Mouse (Mus musculus): ENCODE measurements around the gene Ccdc85c. TPM values are rescaled to one million over a fixed set of nuclear protein-coding genes. Genes with fewer than 3 reads are reported as not detected.

Ccdc85c gene
- polyA plus RNA-seq, 1 experiment: 26.1 TPM

GRCm38 (mm10) chr12:108309116-108309794, 34.0 kb upstream of the Ccdc85c start:
- H3K27me3 ChIP-seq (ENCODE audit: control insufficient read depth, insufficient read depth, low read length): peaks cover 11% of the 10 kb centered on the region
- no peaks in the 10 kb centered on the region for H3K36me3 ChIP-seq (ENCODE audit: control insufficient read depth, insufficient read depth, low read length)
- H3K27ac ChIP-seq (ENCODE audit: control insufficient read depth, insufficient read depth, low read length): no peak overlapping the region
- no peak for DNase-seq
- H3K4me1 ChIP-seq (replicated peaks; ENCODE audit: control insufficient read depth, insufficient read depth, low read length): no peaks in the 10 kb centered on the region
- TF ChIP-seq CTCF (IDR thresholded peaks at IDR 0.05; ENCODE audit: borderline replicate concordance, control insufficient read depth, extremely low read depth, insufficient read depth, low read length, poor library complexity): no peak
- TF ChIP-seq POLR2A (IDR thresholded peaks at IDR 0.05; ENCODE audit: control insufficient read depth, extremely low read depth, insufficient read depth, low read length, poor library complexity): no peak
- no peak overlapping the region for H3K4me3 ChIP-seq (ENCODE audit: control insufficient read depth, insufficient read depth, low read length)
- 30% methylated on average over 7 of the region's 8 CpGs for WGBS

GRCm38 (mm10) chr12:108308363-108308856, 33.2 kb upstream of the Ccdc85c start:
- Histone ChIP-seq H3K4me3 (ENCODE audit: control insufficient read depth, insufficient read depth, low read length) (no peak overlapping the region), H3K4me1 (replicated peaks; ENCODE audit: control insufficient read depth, insufficient read depth, low read length) (no peaks in the 10 kb centered on the region), H3K36me3 (ENCODE audit: control insufficient read depth, insufficient read depth, low read length) (no peaks in the 10 kb centered on the region), H3K27ac (ENCODE audit: control insufficient read depth, insufficient read depth, low read length) (no peak overlapping the region), H3K27me3 (ENCODE audit: control insufficient read depth, insufficient read depth, low read length) (peaks cover 11% of the 10 kb centered on the region)
- WGBS: 94% methylated on average over 16 of the region's 16 CpGs
- TF ChIP-seq CTCF (IDR thresholded peaks at IDR 0.05; ENCODE audit: borderline replicate concordance, control insufficient read depth, extremely low read depth, insufficient read depth, low read length, poor library complexity): no peak
- TF ChIP-seq POLR2A (IDR thresholded peaks at IDR 0.05; ENCODE audit: control insufficient read depth, extremely low read depth, insufficient read depth, low read length, poor library complexity): no peak
- no peak for DNase-seq

- peak; percentile 61 for DNase-seq
- Histone ChIP-seq H3K36me3 (ENCODE audit: control insufficient read depth, insufficient read depth, low read length) (no peaks in the 10 kb centered on the region), H3K27me3 (ENCODE audit: control insufficient read depth, insufficient read depth, low read length) (peaks cover 11% of the 10 kb centered on the region), H3K4me1 (replicated peaks; ENCODE audit: control insufficient read depth, insufficient read depth, low read length) (no peaks in the 10 kb centered on the region), H3K4me3 (ENCODE audit: control insufficient read depth, insufficient read depth, low read length) (no peak overlapping the region), H3K27ac (ENCODE audit: control insufficient read depth, insufficient read depth, low read length) (no peak overlapping the region)
- WGBS: 22% methylated on average over 14 of the region's 14 CpGs
- peak; percentile 77; the same call in 1 of the 2 replicates for TF ChIP-seq CTCF (IDR thresholded peaks at IDR 0.05; ENCODE audit: borderline replicate concordance, control insufficient read depth, extremely low read depth, insufficient read depth, low read length, poor library complexity)
- no peak for TF ChIP-seq POLR2A (IDR thresholded peaks at IDR 0.05; ENCODE audit: control insufficient read depth, extremely low read depth, insufficient read depth, low read length, poor library complexity)
Observed at GRCm38 (mm10) chr12:108307553-108307952, 32.3 kb upstream of the Ccdc85c start.

GRCm38 (mm10) chr12:108305812-108306794, 30.9 kb upstream of the Ccdc85c start, which contains the start of gene Hhipl1:
Gene Hhipl1, plus strand, starts transcription at chr12:108306270.
- Histone ChIP-seq H3K4me1 (replicated peaks; ENCODE audit: control insufficient read depth, insufficient read depth, low read length) (no peaks in the 10 kb centered on the region), H3K4me3 (ENCODE audit: control insufficient read depth, insufficient read depth, low read length) (no peak within 1 kb of the TSS; the same call in 1 of the 2 replicates), H3K27me3 (ENCODE audit: control insufficient read depth, insufficient read depth, low read length) (peaks cover 11% of the 10 kb centered on the region), H3K36me3 (ENCODE audit: control insufficient read depth, insufficient read depth, low read length) (no peaks in the 10 kb centered on the region), H3K27ac (ENCODE audit: control insufficient read depth, insufficient read depth, low read length) (no peak within 1 kb of the TSS)
- TF ChIP-seq CTCF (IDR thresholded peaks at IDR 0.05; ENCODE audit: borderline replicate concordance, control insufficient read depth, extremely low read depth, insufficient read depth, low read length, poor library complexity) (no peak), POLR2A (IDR thresholded peaks at IDR 0.05; ENCODE audit: control insufficient read depth, extremely low read depth, insufficient read depth, low read length, poor library complexity) (no peak)
- no peak for DNase-seq
- 6% methylated on average over 67 of the region's 67 CpGs for WGBS

- 71% methylated on average over 8 of the region's 8 CpGs for WGBS
- Histone ChIP-seq H3K4me1 (replicated peaks; ENCODE audit: control insufficient read depth, insufficient read depth, low read length) (no peaks in the 10 kb centered on the region), H3K27ac (ENCODE audit: control insufficient read depth, insufficient read depth, low read length) (no peak overlapping the region), H3K36me3 (ENCODE audit: control insufficient read depth, insufficient read depth, low read length) (no peaks in the 10 kb centered on the region), H3K27me3 (ENCODE audit: control insufficient read depth, insufficient read depth, low read length) (peaks cover 11% of the 10 kb centered on the region), H3K4me3 (ENCODE audit: control insufficient read depth, insufficient read depth, low read length) (no peak overlapping the region)
- TF ChIP-seq CTCF (IDR thresholded peaks at IDR 0.05; ENCODE audit: borderline replicate concordance, control insufficient read depth, extremely low read depth, insufficient read depth, low read length, poor library complexity): no peak
- TF ChIP-seq POLR2A (IDR thresholded peaks at IDR 0.05; ENCODE audit: control insufficient read depth, extremely low read depth, insufficient read depth, low read length, poor library complexity): no peak
- DNase-seq: no peak
Observed at GRCm38 (mm10) chr12:108305172-108305571, 29.9 kb upstream of the Ccdc85c start.

GRCm38 (mm10) chr12:108303778-108304365, 28.6 kb upstream of the Ccdc85c start:
- no peak for DNase-seq
- TF ChIP-seq POLR2A (IDR thresholded peaks at IDR 0.05; ENCODE audit: control insufficient read depth, extremely low read depth, insufficient read depth, low read length, poor library complexity): no peak
- no peak for TF ChIP-seq CTCF (IDR thresholded peaks at IDR 0.05; ENCODE audit: borderline replicate concordance, control insufficient read depth, extremely low read depth, insufficient read depth, low read length, poor library complexity)
- 53% methylated on average over 6 of the region's 6 CpGs for WGBS

More at GRCm38 (mm10) chr12:108303778-108304365, 28.6 kb upstream of the Ccdc85c start:
- Histone ChIP-seq H3K4me1 (replicated peaks; ENCODE audit: control insufficient read depth, insufficient read depth, low read length) (no peaks in the 10 kb centered on the region), H3K4me3 (ENCODE audit: control insufficient read depth, insufficient read depth, low read length) (no peak overlapping the region), H3K27me3 (ENCODE audit: control insufficient read depth, insufficient read depth, low read length) (peaks cover 11% of the 10 kb centered on the region), H3K27ac (ENCODE audit: control insufficient read depth, insufficient read depth, low read length) (no peak overlapping the region), H3K36me3 (ENCODE audit: control insufficient read depth, insufficient read depth, low read length) (no peaks in the 10 kb centered on the region)

Data from thymus, adult 2 months (tissue).